Mouse (Mus musculus) small intestine, adult 2 months (tissue): ENCODE data around the gene Olfr1129.

Source experiments
- CTCF ChIP-seq: fragments of 200-500 bp; IDR thresholded peaks from 2 replicates; pipeline ENCODE4 v1.5.1; 2012; ENCODE audit warnings: low read depth, mild to moderate bottlenecking, control low read depth, inconsistent platforms, low read length, moderate library complexity, mixed read lengths; ENCODE audit not compliant: insufficient replicate concordance, insufficient read length; ENCODE audit errors: extremely low read depth
- POLR2A ChIP-seq: fragments of 200-500 bp; IDR thresholded peaks from 2 replicates; pipeline ENCODE4 v1.6.1; 2012; ENCODE audit warnings: low read depth, mild to moderate bottlenecking, control low read depth, inconsistent platforms, low read length, moderate library complexity

- TF ChIP-seq POLR2A, result no peak
- no peak for TF ChIP-seq CTCF
Observed at GRCm38 (mm10) chr2:87545442-87545841, 28.3 kb upstream of the Olfr1129 start, which contains the start of gene Olfr1128.
